Mouse (Mus musculus): ENCODE measurements around the gene Gm10142.
"Not testable (repeated sequence)": the region's sequence is repeated elsewhere in the genome, so short reads cannot be mapped to it uniquely, and the experiment has no call there.

Gm10142 gene

DNA sequence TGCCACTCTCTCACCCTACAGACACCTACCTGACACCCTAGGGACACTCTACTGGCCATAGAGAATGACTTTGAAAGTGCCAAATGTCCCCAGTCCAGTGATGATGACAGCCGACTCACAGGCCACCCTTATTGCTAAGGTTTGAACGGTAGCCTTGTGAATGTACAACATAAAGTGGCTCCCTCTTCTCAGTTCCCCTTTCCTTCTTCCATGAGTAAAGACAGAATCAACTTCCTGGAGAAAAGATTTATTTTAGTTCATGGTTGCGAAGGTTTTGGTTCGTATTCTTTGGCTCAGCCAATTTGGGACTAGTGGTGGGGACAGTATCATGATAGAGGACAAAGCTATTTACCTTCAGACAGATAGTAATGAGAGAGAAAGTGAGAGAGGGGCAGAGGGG, 23.3 kb downstream of the Gm10142 start:
- no peak for DNase-seq (ENCODE audit: low spot score in 2 of 2)

DNA sequence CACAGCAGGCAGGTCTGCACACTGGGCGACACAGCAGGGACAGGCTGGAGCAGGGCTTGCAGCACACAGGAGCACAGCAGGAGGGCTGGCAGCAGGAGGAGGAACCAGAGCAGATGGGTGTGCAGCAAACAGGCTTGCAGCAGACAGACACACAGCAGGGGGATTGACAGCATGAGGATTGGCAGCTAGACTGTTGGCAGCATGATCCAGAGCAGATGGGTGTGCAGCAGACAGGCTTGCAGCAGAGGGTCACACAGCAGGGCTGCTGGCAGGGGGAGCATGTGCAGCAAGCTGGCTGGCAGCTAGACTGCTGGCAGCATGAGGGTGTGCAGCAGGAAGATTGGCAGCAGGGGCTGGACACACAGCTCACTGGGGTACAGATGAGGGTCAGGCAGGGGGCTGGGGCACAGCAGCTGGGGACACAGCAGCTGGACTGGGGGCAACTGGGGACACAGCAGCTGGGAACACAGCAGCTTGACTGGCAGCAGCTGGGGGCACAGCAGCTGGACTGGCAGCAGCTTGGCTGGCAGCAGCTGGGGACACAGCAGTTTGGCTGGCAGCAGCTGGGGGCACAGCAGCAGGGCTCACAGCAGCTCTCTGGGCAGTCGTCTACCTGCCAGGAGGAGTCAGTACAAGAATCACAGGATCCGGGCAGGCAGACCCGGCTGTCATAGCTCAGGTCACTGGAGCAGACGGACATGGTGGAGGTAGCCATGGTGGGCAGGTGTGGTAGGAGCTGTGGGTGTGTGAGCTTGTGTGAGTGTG, 26.5 kb downstream of the Gm10142 start, which contains the start of gene Gm18596:
Gm18596 (minus strand) TSS at position 715 of the 765 bp plus-strand sequence.
- not testable (repeated sequence) for DNase-seq (ENCODE audit: low spot score in 2 of 2)

DNA sequence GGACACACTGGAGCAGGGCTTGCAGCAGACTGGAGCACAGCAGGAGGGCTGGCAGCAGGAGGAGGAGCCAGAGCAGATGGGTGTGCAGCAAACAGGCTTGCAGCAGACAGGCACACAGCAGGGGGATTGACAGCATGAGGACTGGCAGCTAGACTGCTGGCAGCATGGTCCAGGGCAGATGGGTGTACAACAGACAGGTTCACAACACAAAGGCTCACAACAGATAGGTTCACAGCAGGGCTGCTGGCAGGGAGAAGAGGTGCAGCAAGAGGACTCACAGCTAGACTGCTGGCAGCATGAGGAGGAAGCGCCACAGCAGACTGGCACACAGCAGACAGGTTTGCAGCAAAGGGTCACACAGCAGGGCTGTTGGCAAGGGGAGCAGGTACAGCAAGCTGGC, 35.1 kb downstream of the Gm10142 start:
- DNase-seq (ENCODE audit: low spot score in 2 of 2), result not testable (repeated sequence)

DNA sequence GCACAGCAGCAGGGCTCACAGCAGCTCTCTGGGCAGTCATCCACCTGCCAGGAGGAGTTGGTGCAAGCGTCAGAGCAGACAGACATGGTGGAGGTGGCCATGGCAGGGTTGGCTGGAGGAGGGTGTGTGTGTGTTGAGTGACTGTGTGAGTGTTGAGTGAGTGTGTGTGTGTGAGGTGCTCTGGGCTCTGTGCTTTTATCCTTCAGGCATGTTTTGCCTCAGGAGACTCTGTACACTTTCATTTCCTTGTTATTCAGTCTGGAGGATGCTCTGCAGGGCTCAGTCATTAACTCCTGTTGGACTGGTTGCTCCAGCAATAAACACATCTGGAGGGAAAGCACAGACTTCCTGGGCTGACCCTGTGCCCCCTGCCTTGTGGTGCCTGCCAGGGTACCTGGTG, 35.6 kb downstream of the Gm10142 start, which contains the start of gene Gm9736:
Gm9736 (minus strand) TSS at position 101 of the 400 bp plus-strand sequence.
- not testable (repeated sequence) for DNase-seq (ENCODE audit: low spot score in 2 of 2)

DNA sequence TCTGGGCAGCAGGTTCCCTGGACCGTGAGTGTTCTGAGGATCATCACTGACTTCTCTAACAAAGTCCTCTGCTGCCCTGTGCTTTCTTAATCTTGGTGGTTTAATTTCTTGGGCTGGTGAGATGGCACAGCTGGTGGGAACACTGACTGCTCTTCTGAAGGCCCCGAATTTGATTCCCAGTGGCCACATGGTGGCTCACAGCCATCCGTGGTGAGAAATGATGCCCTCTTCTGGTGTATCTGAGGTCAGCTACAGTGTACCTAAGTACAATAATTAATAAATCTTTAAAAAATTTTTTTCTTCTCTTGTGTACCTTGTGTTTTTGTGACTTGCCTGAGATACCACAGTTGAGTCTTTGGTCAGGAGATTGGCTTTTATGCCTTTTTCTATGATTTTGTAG, 36.7 kb downstream of the Gm10142 start:
- not testable (repeated sequence) for DNase-seq (ENCODE audit: low spot score in 2 of 2)

DNA sequence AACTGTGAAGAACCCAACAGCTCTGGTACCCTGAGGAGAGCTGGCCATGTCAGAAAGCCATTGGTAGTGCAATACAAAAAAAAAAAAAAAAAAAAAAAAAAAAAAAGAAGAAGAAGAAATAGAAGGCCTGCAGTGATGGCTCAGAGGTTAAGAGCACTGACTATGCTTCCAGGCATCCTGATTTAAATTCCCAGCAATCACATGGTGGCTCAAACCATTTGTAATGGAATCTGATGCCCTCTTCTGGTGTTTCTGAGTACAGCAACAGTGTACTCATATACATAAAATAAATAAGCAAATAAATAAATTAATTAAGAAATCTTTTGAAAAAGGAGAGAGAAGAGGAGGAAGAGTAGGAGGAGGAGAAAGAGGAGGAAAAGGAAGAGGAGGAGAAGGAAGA, 37.8 kb downstream of the Gm10142 start:
- DNase-seq (ENCODE audit: low spot score in 2 of 2), result no peak

DNA sequence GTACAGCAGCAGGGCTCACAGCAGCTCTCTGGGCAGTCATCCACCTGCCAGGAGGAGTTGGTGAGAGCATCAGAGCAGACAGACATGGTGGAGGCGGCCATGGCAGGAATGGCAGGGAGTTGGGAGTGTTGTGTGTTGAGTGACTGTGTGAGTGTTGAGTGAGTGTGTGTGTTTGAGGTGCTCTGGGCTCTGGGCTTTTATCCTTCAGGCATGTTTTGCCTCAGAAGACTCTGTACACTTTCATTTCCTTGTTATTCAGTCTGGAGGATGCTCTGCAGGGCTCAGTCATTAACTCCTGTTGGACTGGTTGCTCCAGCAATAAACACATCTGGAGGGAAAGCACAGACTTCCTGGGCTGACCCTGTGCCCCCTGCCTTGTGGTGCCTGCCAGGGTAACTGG, 44.0 kb downstream of the Gm10142 start, which contains the start of gene Gm3233:
Gm3233 (minus strand) TSS at position 101 of the 400 bp plus-strand sequence.
- not testable (repeated sequence) for DNase-seq (ENCODE audit: low spot score in 2 of 2)
